Mouse (Mus musculus): Measurements from ENCODE around the gene Fkbp1b. TPM values are rescaled to one million over a fixed set of nuclear protein-coding genes. Genes with fewer than 3 reads are reported as not detected.

Gene Fkbp1b
- polyA plus RNA-seq (2015; fragmentation: Nextera tagmentation; extraction: Ambion mirVana), result 1.7 and 3.5 TPM in 2 replicates

GRCm38 (mm10) chr12:4841392-4841887 is at the start of gene Fkbp1b:
TSS of gene Fkbp1b (minus strand) at chr12:4841591.

GRCm38 (mm10) chr12:4874161-4874927 is 33.0 kb upstream of the Fkbp1b start, which contains the start of gene Mfsd2b:
TSS of gene Mfsd2b (minus strand) at chr12:4874359.

DNA sequence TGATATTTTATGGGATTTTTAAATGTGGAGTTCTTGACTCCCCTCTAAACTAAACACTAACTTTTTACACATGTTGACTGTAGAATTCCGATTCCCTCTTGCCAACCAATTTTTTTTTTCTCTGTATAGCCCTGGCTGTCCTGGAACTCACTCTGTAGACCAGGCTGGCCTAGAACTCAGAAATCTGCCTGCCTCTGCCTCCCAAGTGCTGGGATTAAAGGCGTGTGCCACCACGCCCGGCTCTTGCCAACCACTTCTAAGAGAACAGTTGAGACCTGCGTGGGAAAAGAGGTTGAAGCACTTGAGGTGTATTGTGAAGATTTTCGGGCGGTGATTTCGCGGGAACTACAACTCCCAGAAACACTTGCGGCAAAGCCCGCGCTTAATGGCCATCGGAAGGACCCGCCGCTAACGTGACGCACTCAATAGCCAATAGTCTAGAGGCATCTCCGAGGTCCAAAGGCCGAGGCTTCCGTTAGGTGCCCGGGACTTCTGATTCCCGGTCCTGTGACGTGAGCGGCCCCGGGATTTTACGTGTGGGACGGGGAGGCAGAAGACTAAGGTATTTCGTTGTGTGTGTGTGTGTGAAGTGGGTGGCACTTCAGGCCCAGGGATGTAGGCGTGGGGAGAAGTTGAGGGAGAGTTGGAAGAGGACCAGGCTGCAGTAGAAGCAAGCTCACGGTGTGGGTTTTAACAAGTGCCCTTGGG is 1.7 kb upstream of the Fkbp1b start, which contains the start of gene Wdcp:
TSS of gene Wdcp (plus strand) at position 414 of the 708 bp plus-strand sequence.

GRCm38 (mm10) chr12:4817361-4818101 is 23.9 kb downstream of the Fkbp1b start, which contains the start of gene Sf3b6:
TSS of gene Sf3b6 (plus strand) at chr12:4817544.

Other genes with a start within 250 kb of the Fkbp1b start
- 17.1 and 19.4 TPM in 2 replicates for gene Itsn2, start 249.0 kb downstream of the Fkbp1b start, polyA plus RNA-seq (2015; fragmentation: Nextera tagmentation; extraction: Ambion mirVana)
- gene Gm3625, start 248.7 kb downstream of the Fkbp1b start, polyA plus RNA-seq (2015; fragmentation: Nextera tagmentation; extraction: Ambion mirVana), result not detected in 2 replicates
- 0.15 and 0.16 TPM in 2 replicates for gene Fam228a, start 103.2 kb downstream of the Fkbp1b start, polyA plus RNA-seq (2015; fragmentation: Nextera tagmentation; extraction: Ambion mirVana)
- 1.7 TPM in 2 replicates for gene Pfn4, start 72.6 kb downstream of the Fkbp1b start, polyA plus RNA-seq (2015; fragmentation: Nextera tagmentation; extraction: Ambion mirVana)
- 1.1 and 1.2 TPM in 2 replicates for gene Fam228b, start 72.3 kb downstream of the Fkbp1b start, polyA plus RNA-seq (2015; fragmentation: Nextera tagmentation; extraction: Ambion mirVana)
- gene Sf3b6, start 24.0 kb downstream of the Fkbp1b start, polyA plus RNA-seq (2015; fragmentation: Nextera tagmentation; extraction: Ambion mirVana), result 130 and 131 TPM in 2 replicates
- 7.7 and 8.8 TPM in 2 replicates for gene Wdcp, start 1.7 kb upstream of the Fkbp1b start, polyA plus RNA-seq (2015; fragmentation: Nextera tagmentation; extraction: Ambion mirVana)
- gene Mfsd2b, start 32.8 kb upstream of the Fkbp1b start, polyA plus RNA-seq (2015; fragmentation: Nextera tagmentation; extraction: Ambion mirVana), result 0.24 and 0.31 TPM in 2 replicates
- 35.2 and 35.3 TPM in 2 replicates for gene Ubxn2a, start 66.1 kb upstream of the Fkbp1b start, polyA plus RNA-seq (2015; fragmentation: Nextera tagmentation; extraction: Ambion mirVana)
- 4.8 and 5.2 TPM in 2 replicates for gene Atad2b, start 75.8 kb upstream of the Fkbp1b start, polyA plus RNA-seq (2015; fragmentation: Nextera tagmentation; extraction: Ambion mirVana)